Mouse (Mus musculus) kidney, adult 10 weeks (tissue): Measurements from ENCODE around the gene Olfr1000. TPM values are rescaled to one million over a fixed set of nuclear protein-coding genes. Genes with fewer than 3 reads are reported as not detected.

Experiments
- polyA plus RNA-seq: library from polyadenylated mRNA; stranded (reverse); fragments of 350-450 nt; fragmentation: Illumina TruSeq; extraction: RNeasy Lipid Tissue Mini Kit (QIAGEN cat#74804); gene quantifications from one replicate; pipeline ENCODE4 v1.2.3, GENCODE M21; 2014; ENCODE audit warnings: low read depth, low replicate concordance

The Olfr1000 gene
- polyA plus RNA-seq = not detected

DNA sequence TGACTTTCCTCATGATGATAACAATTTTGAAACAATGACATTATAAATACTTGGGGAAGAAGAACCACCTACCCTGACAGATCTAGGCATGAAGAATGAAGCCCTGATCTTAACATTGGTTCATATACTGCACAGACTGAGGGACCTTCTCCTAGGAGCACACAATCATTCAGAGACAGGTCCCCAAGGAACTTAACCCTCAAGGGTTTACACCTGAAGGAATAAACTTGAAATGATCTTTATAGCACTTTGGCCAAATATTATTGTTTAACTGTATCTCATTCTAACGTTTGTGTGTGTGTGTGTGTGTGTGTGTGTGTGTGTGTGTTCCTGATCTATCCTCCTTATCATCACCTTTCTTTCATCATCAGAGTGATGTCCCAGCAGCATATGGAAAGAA lies at the start of gene Olfr1000:
Olfr1000 (minus strand) TSS at position 101 of the 400 bp plus-strand sequence.

DNA sequence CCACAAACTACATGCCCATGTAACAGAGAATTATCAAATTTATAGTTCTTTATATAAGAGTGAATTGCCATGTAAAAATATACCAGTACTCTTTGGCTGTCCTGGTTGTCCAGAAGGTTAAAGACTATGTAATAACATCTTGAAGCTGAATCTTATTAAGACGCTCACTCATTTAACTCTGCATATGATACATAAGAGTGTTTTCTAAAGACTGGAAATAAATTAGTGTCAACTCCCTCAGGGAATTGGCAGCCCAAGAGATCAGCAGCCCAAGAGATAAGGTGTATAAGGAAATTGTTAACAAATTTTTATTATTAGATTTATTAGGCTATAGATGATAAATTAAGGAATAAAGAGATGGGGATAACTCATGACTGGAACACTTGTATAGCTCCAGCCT lies 38.9 kb upstream of the Olfr1000 start, which contains the start of gene Olfr1002:
Olfr1002 (minus strand) TSS at position 101 of the 400 bp plus-strand sequence.

DNA sequence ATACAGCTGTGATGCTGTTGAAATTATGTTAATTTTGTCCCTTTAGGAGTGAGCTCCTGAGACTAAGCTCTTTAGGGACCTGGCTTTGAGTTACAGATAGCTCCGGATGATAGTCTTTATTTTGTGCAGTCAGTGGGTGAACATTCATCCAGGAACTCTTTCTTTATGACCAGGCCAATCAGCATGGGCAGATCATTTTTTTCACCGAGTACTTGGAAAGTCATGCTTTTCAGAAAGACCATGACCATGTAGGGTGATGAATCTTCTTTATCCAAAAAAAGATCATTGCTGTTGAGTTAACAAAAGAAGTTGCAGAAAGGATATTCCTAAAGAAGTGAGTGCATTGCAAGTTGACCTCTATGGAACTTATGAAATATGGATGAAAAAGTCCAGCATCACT lies 23.1 kb downstream of the Olfr1000 start, which contains the start of gene Olfr998:
Olfr998 (plus strand) TSS at position 301 of the 400 bp plus-strand sequence.

DNA sequence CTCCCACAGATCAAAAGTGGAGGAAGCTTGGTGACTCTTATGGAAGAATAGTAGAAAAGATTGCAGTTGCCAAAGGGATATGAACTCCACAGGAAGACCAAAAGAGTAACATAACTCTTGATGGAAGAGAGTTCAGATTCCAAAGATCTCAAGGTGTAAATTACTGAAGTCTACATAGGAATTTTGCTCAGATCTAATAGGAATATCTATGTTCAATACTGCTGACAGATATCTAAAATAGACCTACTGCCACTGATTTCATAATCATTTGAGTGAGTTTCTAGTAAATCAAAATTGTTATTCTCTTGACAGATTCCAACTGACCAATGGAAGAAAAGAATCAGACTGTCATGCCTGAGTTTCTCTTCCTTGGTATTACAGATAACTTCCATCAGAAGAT lies 32.8 kb downstream of the Olfr1000 start, which contains the start of gene Olfr996:
Olfr996 (plus strand) TSS at position 301 of the 400 bp plus-strand sequence.

Other genes starting within 250 kb of the Olfr1000 start
- not detected for gene Olfr988, start 248.7 kb downstream of the Olfr1000 start, polyA plus RNA-seq
- gene Olfr992, start 202.4 kb downstream of the Olfr1000 start, polyA plus RNA-seq = not detected
- gene Olfr993, start 197.0 kb downstream of the Olfr1000 start, polyA plus RNA-seq = not detected
- not detected for gene Olfr994, start 175.5 kb downstream of the Olfr1000 start, polyA plus RNA-seq
- gene Olfr995, start 168.3 kb downstream of the Olfr1000 start, polyA plus RNA-seq = not detected
- gene 4833423E24Rik, start 92.9 kb downstream of the Olfr1000 start, polyA plus RNA-seq = not detected
- not detected for gene Olfr996, start 32.7 kb downstream of the Olfr1000 start, polyA plus RNA-seq
- not detected for gene Olfr998, start 23.0 kb downstream of the Olfr1000 start, polyA plus RNA-seq
- gene Olfr1002, start 38.8 kb upstream of the Olfr1000 start, polyA plus RNA-seq = not detected
- not detected for gene Olfr154, start 52.6 kb upstream of the Olfr1000 start, polyA plus RNA-seq
- gene Olfr1006, start 66.9 kb upstream of the Olfr1000 start, polyA plus RNA-seq = not detected
- not detected for gene Olfr1008, start 77.5 kb upstream of the Olfr1000 start, polyA plus RNA-seq
- gene Olfr1009, start 103.5 kb upstream of the Olfr1000 start, polyA plus RNA-seq = not detected
- gene Olfr1012, start 150.9 kb upstream of the Olfr1000 start, polyA plus RNA-seq = not detected
- not detected for gene Olfr1013, start 155.2 kb upstream of the Olfr1000 start, polyA plus RNA-seq
- not detected for gene Olfr1014, start 160.8 kb upstream of the Olfr1000 start, polyA plus RNA-seq
- gene Olfr1015, start 170.1 kb upstream of the Olfr1000 start, polyA plus RNA-seq = not detected
- not detected for gene Olfr1016, start 190.6 kb upstream of the Olfr1000 start, polyA plus RNA-seq
- not detected for gene Olfr1018, start 206.6 kb upstream of the Olfr1000 start, polyA plus RNA-seq
- not detected for gene Olfr1019, start 233.6 kb upstream of the Olfr1000 start, polyA plus RNA-seq
- gene Olfr1020, start 235.1 kb upstream of the Olfr1000 start, polyA plus RNA-seq = not detected